Mouse (Mus musculus): ENCODE results near the gene Heca.
"Not testable (repeated sequence)": the region's sequence is repeated elsewhere in the genome, so short reads cannot be mapped to it uniquely, and the experiment has no call there.

Gene Heca

GRCm38 (mm10) chr10:17880038-17880437 lies 67.8 kb downstream of the Heca start:
- no peak for DNase-seq (ENCODE audit: low spot score)

- DNase-seq (ENCODE audit: low spot score), result no peak
These were observed 69.6 kb downstream of the Heca start for GRCm38 (mm10) chr10:17878002-17878919.

GRCm38 (mm10) chr10:17869822-17870662 lies 77.8 kb downstream of the Heca start:
- peak; percentile 83 for DNase-seq (ENCODE audit: low spot score)

GRCm38 (mm10) chr10:17860701-17861480 lies 87.0 kb downstream of the Heca start:
- peak; percentile 73 for DNase-seq (ENCODE audit: low spot score)

DNA sequence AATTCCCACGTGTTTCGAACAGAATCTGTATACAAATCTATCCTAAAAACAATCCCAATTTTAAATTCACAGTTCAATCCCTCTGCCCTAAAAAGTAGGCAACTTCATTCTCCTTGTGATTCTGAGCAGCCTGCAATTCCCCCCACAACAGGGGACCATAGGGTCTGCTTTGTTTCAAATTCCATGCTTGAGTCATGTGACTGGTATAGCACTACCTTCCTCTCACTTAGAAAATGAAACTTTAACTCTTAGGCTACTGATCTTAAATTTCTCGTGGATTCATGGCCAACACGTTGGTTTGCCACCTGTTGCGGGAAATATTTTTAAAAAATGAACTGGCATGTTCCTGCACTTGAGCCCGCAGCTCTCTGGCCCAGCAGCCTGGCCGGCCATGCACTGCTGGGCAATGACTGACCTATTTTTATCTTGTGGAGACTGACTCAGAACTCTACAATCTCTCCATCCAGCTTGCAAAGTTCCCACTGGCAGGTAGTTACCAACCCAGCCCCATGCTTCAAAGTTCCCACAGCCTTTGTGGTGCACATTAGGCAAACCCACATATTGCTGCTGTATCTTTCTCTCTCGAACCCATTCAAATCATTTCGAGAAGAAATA lies 90.1 kb downstream of the Heca start:
- DNase-seq (ENCODE audit: low spot score), result no peak

DNA sequence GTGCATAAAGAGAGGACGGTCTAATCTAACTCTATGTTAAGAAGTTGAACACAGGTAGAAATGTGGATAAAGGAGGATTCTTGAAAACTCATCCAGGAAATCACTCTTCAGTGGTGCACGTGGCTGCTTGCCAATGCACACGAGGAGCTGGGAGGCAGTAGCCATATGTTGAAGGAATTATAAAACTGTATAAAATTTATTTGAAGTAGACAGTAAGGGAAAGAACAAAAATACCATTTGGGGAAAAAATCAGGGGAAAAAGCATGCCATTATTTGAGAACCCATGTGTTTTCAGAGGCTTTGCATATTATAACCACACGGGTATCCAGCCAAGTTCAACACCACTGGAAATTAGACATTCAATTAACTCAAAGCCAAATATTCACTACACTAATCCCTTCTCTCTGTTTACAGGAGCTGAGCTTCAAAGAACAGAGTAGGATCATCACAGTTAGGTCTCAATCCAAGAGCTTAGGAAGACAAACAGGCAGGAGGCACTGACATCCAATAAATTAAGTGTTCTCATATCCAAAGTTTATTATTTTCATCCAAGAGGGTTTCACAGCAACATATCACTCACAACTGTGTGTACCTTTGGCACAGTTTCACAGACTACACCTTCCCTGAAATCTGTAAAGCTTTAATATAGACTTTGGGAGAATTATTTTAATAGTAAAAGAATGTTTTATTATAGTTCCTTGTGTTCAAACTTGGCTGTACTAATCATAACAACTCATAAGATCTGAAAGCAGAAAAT lies 102.9 kb downstream of the Heca start:
- DNase-seq (ENCODE audit: low spot score), result no peak

GRCm38 (mm10) chr10:17842030-17842429 lies 105.8 kb downstream of the Heca start:
- DNase-seq (ENCODE audit: low spot score), result no peak

- DNase-seq (ENCODE audit: low spot score), result no peak
These were observed 111.6 kb downstream of the Heca start for GRCm38 (mm10) chr10:17836275-17836674.

DNA sequence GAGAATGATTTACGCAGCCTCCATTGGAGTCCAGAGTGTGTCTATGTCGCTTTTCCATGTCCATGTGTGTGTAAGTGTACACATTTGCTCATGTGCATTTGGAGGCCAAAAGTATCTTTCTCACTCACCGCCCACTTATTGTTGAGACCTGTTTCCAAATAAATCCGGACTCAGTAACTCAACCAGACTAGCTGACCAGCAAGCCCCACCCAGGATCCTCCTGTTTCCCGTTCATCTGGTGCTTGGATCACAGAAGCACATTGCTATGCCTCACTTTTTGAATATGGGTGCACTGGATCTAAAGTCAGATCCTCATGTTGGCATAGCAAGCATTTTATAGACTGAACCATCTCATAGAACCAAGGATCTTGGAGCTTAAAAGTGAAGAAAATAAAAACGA lies 112.8 kb downstream of the Heca start:
- no peak for DNase-seq (ENCODE audit: low spot score)

- peak; percentile 46 for DNase-seq (ENCODE audit: low spot score)
These were observed 116.8 kb downstream of the Heca start for GRCm38 (mm10) chr10:17831041-17831440.

- DNase-seq (ENCODE audit: low spot score), result no peak
These were observed 118.7 kb downstream of the Heca start for GRCm38 (mm10) chr10:17829205-17829604.

DNA sequence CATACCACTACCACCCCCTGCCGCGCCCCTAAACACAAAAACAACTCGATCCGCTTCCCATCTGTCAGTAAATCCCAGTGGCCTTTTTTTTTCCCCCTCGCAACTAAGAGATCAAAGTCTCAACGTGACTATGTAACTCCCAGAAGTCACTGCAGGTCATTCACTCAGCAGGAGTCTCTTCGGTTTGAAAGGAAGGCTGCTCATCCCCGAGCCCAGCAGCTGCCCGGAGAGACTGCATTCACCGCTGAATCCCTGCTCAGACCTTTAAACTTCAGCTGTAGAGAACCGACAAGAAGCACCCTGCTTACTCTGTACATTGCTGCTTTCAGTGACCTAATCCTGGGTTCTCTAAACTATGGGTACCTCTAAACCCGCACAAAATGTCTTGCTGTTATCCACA lies 120.5 kb downstream of the Heca start:
- DNase-seq (ENCODE audit: low spot score), result no peak

DNA sequence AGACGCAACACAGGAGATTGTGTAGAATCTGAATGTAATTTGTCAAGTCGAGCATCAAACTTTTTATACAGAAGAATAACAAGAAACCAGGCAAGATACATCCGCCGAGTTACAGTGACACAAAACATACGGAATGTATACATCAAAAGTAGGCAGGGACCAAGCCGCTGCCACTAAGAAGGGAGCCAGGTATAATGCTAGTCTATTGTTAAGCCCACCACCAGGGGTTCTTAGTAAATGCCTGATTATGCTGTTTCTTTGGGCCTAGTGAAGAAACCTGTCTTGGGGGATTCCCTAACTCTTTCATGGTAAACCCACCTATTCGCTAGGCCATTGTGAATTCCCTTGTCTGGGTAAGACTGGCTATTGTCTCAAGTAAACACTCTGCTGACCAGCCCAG lies 127.4 kb downstream of the Heca start:
- not testable (repeated sequence) for DNase-seq (ENCODE audit: low spot score)
